Mouse (Mus musculus) bone marrow macrophage, adult 2 months (primary cell): ENCODE data around the gene Mboat2. TPM values are rescaled to one million over a fixed set of nuclear protein-coding genes. Genes with fewer than 3 reads are reported as not detected.

Experiments
- H3K27ac ChIP-seq: 2 replicates; pipeline ENCODE4 v1.5.1; 2012; ENCODE audit warnings: low read depth, low read length; ENCODE audit not compliant: insufficient read depth
- H3K4me1 ChIP-seq: 2 replicates; pipeline ENCODE4 v1.6.1; 2012; ENCODE audit warnings: low read length; ENCODE audit not compliant: control insufficient read depth, insufficient read depth
- H3K4me3 ChIP-seq: 2 replicates; pipeline ENCODE4 v1.5.1; 2012; ENCODE audit warnings: mild to moderate bottlenecking, low read length, moderate library complexity; ENCODE audit not compliant: insufficient read depth
- CTCF ChIP-seq: IDR thresholded peaks from 2 replicates; pipeline ENCODE4 v1.5.1; 2012; ENCODE audit warnings: low read depth, mild to moderate bottlenecking, low read length, moderate library complexity
- POLR2A ChIP-seq: IDR thresholded peaks from 2 replicates; pipeline ENCODE4 v1.6.1; 2012; ENCODE audit warnings: mild to moderate bottlenecking, low read depth, low read length, borderline replicate concordance
- polyA plus RNA-seq: library from polyadenylated mRNA; stranded (reverse); fragments of >200 nt; gene quantifications from 2 replicates; pipeline ENCODE4 v1.2.4, GENCODE M21; 2012; ENCODE audit not compliant: missing spikeins, insufficient read depth, insufficient read length

Gene Mboat2
- polyA plus RNA-seq, 1 experiment = 0.23 TPM

- no peaks in the 10 kb centered on the region for H3K4me1 ChIP-seq
- H3K27ac ChIP-seq = no peak overlapping the region
- no peak overlapping the region for H3K4me3 ChIP-seq
- TF ChIP-seq POLR2A = no peak
- no peak for TF ChIP-seq CTCF
Observed at GRCm38 (mm10) chr12:24955137-24955536, 124.5 kb downstream of the Mboat2 start.

- H3K4me1 ChIP-seq = peaks cover 4% of the 10 kb centered on the region
- no peak overlapping the region for H3K4me3 ChIP-seq
- TF ChIP-seq CTCF = no peak
- TF ChIP-seq POLR2A = no peak
- no peak overlapping the region for H3K27ac ChIP-seq
Observed at GRCm38 (mm10) chr12:24958526-24958925, 127.8 kb downstream of the Mboat2 start.

GRCm38 (mm10) chr12:24961821-24962220 lies 131.1 kb downstream of the Mboat2 start:
- no peak for TF ChIP-seq CTCF
- peaks cover 7% of the 10 kb centered on the region for H3K4me1 ChIP-seq
- no peak overlapping the region for H3K27ac ChIP-seq
- no peak overlapping the region for H3K4me3 ChIP-seq

GRCm38 (mm10) chr12:24962362-24962967 lies 131.8 kb downstream of the Mboat2 start:
- no peak overlapping the region for H3K4me3 ChIP-seq
- no peak for TF ChIP-seq CTCF
- no peak for TF ChIP-seq POLR2A
- no peak overlapping the region for H3K27ac ChIP-seq
- peaks cover 7% of the 10 kb centered on the region for H3K4me1 ChIP-seq

- H3K4me1 ChIP-seq = peaks cover 7% of the 10 kb centered on the region
- no peak overlapping the region for H3K4me3 ChIP-seq
- no peak overlapping the region for H3K27ac ChIP-seq
- TF ChIP-seq CTCF (no peak), POLR2A (no peak)
Observed at GRCm38 (mm10) chr12:24963393-24964022, 132.8 kb downstream of the Mboat2 start.

- Histone ChIP-seq H3K4me1 (peaks cover 9% of the 10 kb centered on the region), H3K27ac (no peak overlapping the region), H3K4me3 (no peak overlapping the region)
- TF ChIP-seq CTCF (no peak), POLR2A (no peak)
Observed at GRCm38 (mm10) chr12:24965406-24965805, 134.7 kb downstream of the Mboat2 start.

- TF ChIP-seq POLR2A (no peak), CTCF (no peak)
- H3K4me3 ChIP-seq = no peak overlapping the region
Observed at GRCm38 (mm10) chr12:24966046-24966445, 135.4 kb downstream of the Mboat2 start.

GRCm38 (mm10) chr12:24971490-24972200 lies 141.0 kb downstream of the Mboat2 start:
- Histone ChIP-seq H3K4me3 (no peak overlapping the region), H3K27ac (no peak overlapping the region), H3K4me1 (peaks cover 16% of the 10 kb centered on the region)
- TF ChIP-seq CTCF (no peak), POLR2A (no peak)

More at GRCm38 (mm10) chr12:24966046-24966445, 135.4 kb downstream of the Mboat2 start:
- Histone ChIP-seq H3K27ac (no peak overlapping the region), H3K4me1 (peaks cover 9% of the 10 kb centered on the region)

GRCm38 (mm10) chr12:24972371-24973350 lies 142.0 kb downstream of the Mboat2 start:
- H3K4me1 ChIP-seq = peaks cover 19% of the 10 kb centered on the region
- no peak for TF ChIP-seq POLR2A
- no peak for TF ChIP-seq CTCF
- no peak overlapping the region for H3K27ac ChIP-seq
- no peak overlapping the region for H3K4me3 ChIP-seq
